Mouse (Mus musculus) olfactory bulb, adult 2 months (tissue): ENCODE results near the gene Map6.

Experiments used
- CTCF ChIP-seq: fragments of 200-500 bp; IDR thresholded peaks from 2 replicates; pipeline ENCODE4 v1.5.1; 2012; ENCODE audit warnings: low read depth, mild to moderate bottlenecking, low read length, moderate library complexity; ENCODE audit not compliant: insufficient read depth
- POLR2A ChIP-seq: fragments of 200-500 bp; IDR thresholded peaks from 2 replicates; pipeline ENCODE4 v1.6.1; 2012; ENCODE audit warnings: mild to moderate bottlenecking, low read depth, low read length, moderate library complexity; ENCODE audit not compliant: insufficient read depth

GRCm38 (mm10) chr7:99312058-99312457, 44.8 kb downstream of the Map6 start:
- TF ChIP-seq CTCF (no peak), POLR2A (no peak)
